Comparison of ENCODE assay signal across 9 mouse cellular contexts in genomic region chr1:69785129-69785528, GRCm38 (mm10). TPM values are rescaled to one million over a fixed set of nuclear protein-coding genes. Genes with fewer than 3 reads are reported as not detected.
A peak's percentile ranks its signal among the peaks of the same experiment; 100 is the strongest.
DNase-seq lines count a peak whose midpoint lies in the region; ATAC-seq and TF ChIP-seq lines count a peak whose summit lies in the region.
"Had no signal": no experiment of that assay in that cellular context is flagged by ENCODE, and none has a peak within 500 bp of the region (broad histone marks: within the 10 kb centered on the region; RNA-seq: fewer than 3 reads in every experiment).

No protein-coding gene starts in this region.

- no peaks in the 10 kb centered on the region for H3K9me3 ChIP-seq in embryonic facial prominence, embryonic 10.5 days
- no peaks in the 10 kb centered on the region for H3K9me3 ChIP-seq in liver, embryonic 14.5 days (ENCODE audit: control insufficient read depth, low read length)

- DNase-seq in cerebellum, adult 11 months, result peak; percentile 3
- DNase-seq in cerebellum, adult 11-12 months, result no peak
- DNase-seq in left cerebral cortex, adult 11 months (ENCODE audit: low spot score), result peak; percentile 16
- no peak for DNase-seq in left cerebral cortex, postnatal 36 days (ENCODE audit: low spot score in 2 of 2)
- no peak for DNase-seq in Patski (ENCODE audit: low read depth, low spot score)
- DNase-seq in embryonic facial prominence, embryonic 10.5 days (ENCODE audit: low spot score), result peak; percentile 29
- DNase-seq in liver, embryonic 14.5 days (ENCODE audit: low read depth in 3 of 3, low spot score in 3 of 3), result peak; percentile 13 to 37 (median 14)
- peak; percentile 77 for DNase-seq in thymus, postnatal 0 days (ENCODE audit: low spot score)

- ATAC-seq in Patski, result no peak
- no peak for ATAC-seq in liver, embryonic 14.5 days (ENCODE audit: insufficient read depth)

- no peak for TF ChIP-seq EP300 in liver, embryonic 14.5 days (IDR thresholded peaks at IDR 0.05; ENCODE audit: low read depth)

- in situ Hi-C loops in Patski (cut with MboI; ENCODE audit: low pct_unique_long_range_greater_than_20kb), result loop anchor here (25.0 kb wide), 1 partner anchor 477 kb away; no protein-coding TSS in a partner anchor

- H3K9ac ChIP-seq in liver, embryonic 14.5 days (replicated peaks), result no peak overlapping the region

- no peak overlapping the region for H3K27ac ChIP-seq in embryonic facial prominence, embryonic 10.5 days (replicated peaks)
- H3K27ac ChIP-seq in liver, embryonic 14.5 days, result no peak overlapping the region

- H3K27me3 ChIP-seq in Patski, result peaks cover 50% of the 10 kb centered on the region
- H3K27me3 ChIP-seq in embryonic facial prominence, embryonic 10.5 days (replicated peaks; ENCODE audit: low read depth, poor library complexity, severe bottlenecking), result no peaks in the 10 kb centered on the region
- no peaks in the 10 kb centered on the region for H3K27me3 ChIP-seq in liver, embryonic 14.5 days (ENCODE audit: control insufficient read depth, insufficient read depth, low read length)

- WGBS in embryonic facial prominence, embryonic 10.5 days, result 13% methylated on average over 6 of the region's 6 CpGs
- 7% methylated on average over 6 of the region's 6 CpGs for WGBS in liver, embryonic 14.5 days (ENCODE audit: insufficient replicate concordance)

- H3K4me2 ChIP-seq in liver, embryonic 14.5 days (ENCODE audit: low read depth), result no peak overlapping the region

- POLR2A ChIA-PET in Patski (lab: Charles Lee), result interaction anchor here (0.5 kb wide), 1 partner anchor 1765 kb away, joined by 5 read pairs; no protein-coding TSS in a partner anchor

- CTCF ChIA-PET in Patski (lab: Charles Lee), result interaction anchor here (0.7 to 1.7 kb wide), 5 partner anchors 9 to 542 kb away, joined by 3 to 4 read pairs (median 3); no protein-coding TSS in a partner anchor

- no peak overlapping the region for H3K4me3 ChIP-seq in embryonic facial prominence, embryonic 10.5 days
- no peak overlapping the region for H3K4me3 ChIP-seq in liver, embryonic 14.5 days (ENCODE audit: insufficient read depth in 1 of 2, low read depth in 2 of 2, low read length in 2 of 2)

- TF ChIP-seq CTCF in Patski (IDR thresholded peaks at IDR 0.05), result peak; percentile 50
- TF ChIP-seq CTCF in liver, embryonic 14.5 days (IDR thresholded peaks at IDR 0.05; ENCODE audit: low read depth), result peak; percentile 58; the same call in 1 of the 2 replicates

- no peaks in the 10 kb centered on the region for H3K4me1 ChIP-seq in embryonic facial prominence, embryonic 10.5 days
- peaks cover 0 to 4% of the 10 kb centered on the region in 2 experiments; a peak in 2 of 4 replicates for H3K4me1 ChIP-seq in liver, embryonic 14.5 days (replicated peaks; ENCODE audit: control insufficient read depth in 2 of 2, insufficient read depth in 2 of 2, low read length in 1 of 2)

- intact Hi-C loops in left cerebral cortex, postnatal 36 days (cut with DNase I), result loop anchor here (5.0 kb wide), 1 partner anchor 543 kb away; no protein-coding TSS in a partner anchor

- no peaks in the 10 kb centered on the region for H3K36me3 ChIP-seq in embryonic facial prominence, embryonic 10.5 days (replicated peaks)
- no peaks in the 10 kb centered on the region for H3K36me3 ChIP-seq in liver, embryonic 14.5 days (replicated peaks; ENCODE audit: control insufficient read depth, insufficient read depth, low read depth)

RNA-seq across cellular contexts. Expression of gene Spag16, which starts 41.6 kb away (rescaled TPM):
- under 1 TPM; 0.81 to 0.97 TPM for total RNA-seq in left cerebral cortex, postnatal 36 days (2021)
- not detected for polyA plus RNA-seq in Patski (2021)
- 2.0 and 2.2 TPM in 2 replicates for polyA plus RNA-seq in embryonic facial prominence, embryonic 10.5 days (2016; fragmentation: Nextera tagmentation; extraction: Ambion mirVana)
- polyA plus RNA-seq in liver, embryonic 14.5 days (2012; rRNA removed), result 0.01 TPM in 1 of 2 replicates, not detected in the other
- polyA plus RNA-seq in liver, embryonic 14.5 days (2014; fragmentation: Nextera tagmentation; extraction: Ambion mirVana), result not detected in 2 replicates
- polyA plus RNA-seq in thymus, postnatal 0 days (2015; fragmentation: Nextera tagmentation; extraction: Ambion mirVana), result 0.37 and 0.60 TPM in 2 replicates
- total RNA-seq: gastrocnemius, postnatal 4 days had no signal

Comparison
In these comparisons a context has a peak if more than half of its experiments do, and no peak if none do; other contexts are left out.
1. DNase-seq: peak in cerebellum, adult 11 months (single experiment), left cerebral cortex, adult 11 months (single experiment), embryonic facial prominence, embryonic 10.5 days (single experiment), liver, embryonic 14.5 days (3 of 3) and thymus, postnatal 0 days (single experiment); none in cerebellum, adult 11-12 months (single experiment), left cerebral cortex, postnatal 36 days (0 of 2) and Patski (single experiment).